ENCODE assay signal across 8 mouse cellular contexts in genomic region chr4:55604915-55605314, GRCm38 (mm10).
DNase-seq lines count a peak whose midpoint lies in the region; ATAC-seq and TF ChIP-seq lines count a peak whose summit lies in the region.

No protein-coding gene starts in this region.

- no peaks in the 10 kb centered on the region for H3K4me1 ChIP-seq in lung, embryonic 14.5 days (ENCODE audit: insufficient read depth)

- H3K9ac ChIP-seq in lung, embryonic 14.5 days, result no peak overlapping the region

- H3K4me2 ChIP-seq in lung, embryonic 14.5 days, result no peak overlapping the region

- ATAC-seq in common myeloid progenitor, adult 5-6 weeks (replicated peaks; ENCODE audit: low read depth, poor library complexity, severe bottlenecking), result peak; percentile 62; the same call in 1 of the 2 replicates
- ATAC-seq in lung, embryonic 14.5 days (ENCODE audit: insufficient read depth), result peak; percentile 41; the same call in 1 of the 2 replicates
- no peak for ATAC-seq in CD4-positive, CD25-positive, alpha-beta regulatory T cell, adult 4 months

- peak; percentile 64 for DNase-seq in adrenal gland, adult 2 months
- peak; percentile 62 to 66 for DNase-seq in kidney, adult 8-10 months
- DNase-seq in lung, embryonic 14.5 days, result peak; percentile 42
- DNase-seq in left cerebral cortex, adult 9 months (ENCODE audit: low spot score in 2 of 2), result no peak
- no peak for DNase-seq in layer of hippocampus, adult 2 months (ENCODE audit: low spot score in 2 of 2)
- DNase-seq in embryo, embryonic 11 days, result no peak

- TF ChIP-seq CTCF in lung, embryonic 14.5 days (IDR thresholded peaks at IDR 0.05; ENCODE audit: low read depth), result no peak
- TF ChIP-seq CTCF in layer of hippocampus, adult 2 months (conservative IDR thresholded peaks at IDR 0.05), result no peak

- H3K27me3 ChIP-seq in lung, embryonic 14.5 days (ENCODE audit: insufficient read depth, low read length), result no peaks in the 10 kb centered on the region

- no peaks in the 10 kb centered on the region for H3K36me3 ChIP-seq in lung, embryonic 14.5 days (ENCODE audit: insufficient read depth)

- H3K27ac ChIP-seq in lung, embryonic 14.5 days (ENCODE audit: low read depth), result no peak overlapping the region
- H3K27ac ChIP-seq in layer of hippocampus, adult 2 months, result no peak overlapping the region

- no peak overlapping the region for H3K4me3 ChIP-seq in lung, embryonic 14.5 days (ENCODE audit: low read depth, low read length)
- no peak overlapping the region for H3K4me3 ChIP-seq in layer of hippocampus, adult 2 months

- no peaks in the 10 kb centered on the region for H3K9me3 ChIP-seq in lung, embryonic 14.5 days (ENCODE audit: low read depth, low read length)

- 73% methylated on average over 11 of the region's 11 CpGs for WGBS in lung, embryonic 14.5 days

Comparison
In these comparisons a context has a peak if more than half of its experiments do, and no peak if none do; other contexts are left out.
1. DNase-seq: peak in adrenal gland, adult 2 months (single experiment), kidney, adult 8-10 months (2 of 2) and lung, embryonic 14.5 days (single experiment); none in left cerebral cortex, adult 9 months (0 of 2), layer of hippocampus, adult 2 months (0 of 2) and embryo, embryonic 11 days (single experiment).